Mouse (Mus musculus) stomach, embryonic 14.5 days (tissue): Measurements from ENCODE around the gene Dph3. TPM values are rescaled to one million over a fixed set of nuclear protein-coding genes. Genes with fewer than 3 reads are reported as not detected.

Experiments
- polyA plus RNA-seq: library from polyadenylated mRNA; unstranded; fragments of >200 nt; fragmentation: Nextera tagmentation; extraction: Ambion mirVana; gene quantifications from 2 replicates; pipeline ENCODE4 v1.2.1, GENCODE M21; 2014

The Dph3 gene
- polyA plus RNA-seq, 1 experiment from 2014 or later: 98.3 TPM

Other genes starting within 250 kb of the Dph3 start
- 0.08 and 0.09 TPM in 2 replicates for gene Galnt15, start 56.7 kb downstream of the Dph3 start, polyA plus RNA-seq
- gene Oxnad1, start 355 bp downstream of the Dph3 start, polyA plus RNA-seq: 19.3 and 25.9 TPM in 2 replicates
- gene Msmb, start 56.3 kb upstream of the Dph3 start, polyA plus RNA-seq: not detected in 2 replicates
- 109 and 117 TPM in 2 replicates for gene Ncoa4, start 74.1 kb upstream of the Dph3 start, polyA plus RNA-seq
- gene Timm23, start 116.2 kb upstream of the Dph3 start, polyA plus RNA-seq: 256 and 262 TPM in 2 replicates
- gene Parg, start 116.2 kb upstream of the Dph3 start, polyA plus RNA-seq: 47.1 and 50.2 TPM in 2 replicates
- 12.5 and 13.6 TPM in 2 replicates for gene Ogdhl, start 236.3 kb upstream of the Dph3 start, polyA plus RNA-seq